ENCODE assay signal across 12 mouse cellular contexts in the genomic region with DNA sequence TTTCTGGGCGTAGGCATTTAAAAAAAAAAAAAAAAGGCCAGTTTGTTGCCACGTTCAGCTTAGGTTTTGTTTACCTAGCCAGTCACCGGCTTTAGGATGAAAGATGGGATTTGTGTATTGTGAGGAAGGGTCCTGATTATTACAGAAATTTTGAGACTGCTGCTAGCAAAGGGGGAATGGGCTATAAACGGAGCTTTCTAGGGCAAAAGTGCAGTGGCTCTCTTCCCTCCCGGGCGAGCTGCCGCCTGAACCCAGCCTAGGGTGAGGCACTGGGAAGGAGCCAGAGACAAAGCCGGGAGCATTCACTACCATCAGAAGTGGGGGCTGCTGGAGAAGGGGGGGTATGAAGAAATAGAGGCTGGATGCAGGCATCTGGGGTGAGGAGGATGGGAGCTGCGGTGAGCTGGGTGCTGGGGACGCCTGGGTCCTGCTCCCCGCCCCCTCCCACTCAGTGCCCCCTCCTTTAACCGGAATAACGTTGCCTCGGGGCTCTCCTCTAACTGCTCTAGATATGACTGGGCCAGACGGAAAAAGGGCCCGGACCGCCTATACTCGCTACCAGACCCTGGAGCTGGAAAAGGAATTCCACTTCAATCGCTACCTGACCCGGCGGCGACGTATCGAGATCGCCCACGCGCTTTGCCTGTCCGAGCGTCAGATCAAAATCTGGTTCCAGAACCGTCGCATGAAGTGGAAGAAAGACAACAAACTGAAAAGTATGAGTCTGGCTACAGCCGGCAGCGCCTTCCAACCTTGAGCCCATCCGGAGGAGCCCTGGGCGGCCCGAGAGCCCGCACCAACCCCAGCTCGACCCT. TPM values are rescaled to one million over a fixed set of nuclear protein-coding genes. Genes with fewer than 3 reads are reported as not detected.
DNase-seq lines count a peak whose midpoint lies in the region; ATAC-seq and TF ChIP-seq lines count a peak whose summit lies in the region.
"Had no signal": no experiment of that assay in that cellular context is flagged by ENCODE, and none has a peak within 500 bp of the region (broad histone marks: within the 10 kb centered on the region; RNA-seq: fewer than 3 reads in every experiment).

No protein-coding gene starts in this region.

- no peaks in the 10 kb centered on the region for H3K36me3 ChIP-seq in liver, embryonic 15.5 days (replicated peaks)

- peaks cover 5% of the 10 kb centered on the region; the same call in 1 of the 2 replicates for H3K4me1 ChIP-seq in brown adipose tissue, adult 24 weeks (ENCODE audit: control insufficient read depth, insufficient read depth, insufficient read length, low read length)
- H3K4me1 ChIP-seq in liver, embryonic 15.5 days (replicated peaks), result no peaks in the 10 kb centered on the region

- H3K27ac ChIP-seq in gastrocnemius, adult 2 months, result peak overlapping the region; percentile 74
- H3K27ac ChIP-seq in brown adipose tissue, adult 24 weeks (replicated peaks; ENCODE audit: low read depth, low read length), result peak overlapping the region; percentile 75
- H3K27ac ChIP-seq in liver, embryonic 15.5 days (replicated peaks), result no peak overlapping the region

- no peak for DNase-seq in gastrocnemius, adult 2 months
- no peak for DNase-seq in gastrocnemius, adult 18-20 months (ENCODE audit: low spot score)
- DNase-seq in kidney, adult 8-10 months, result peak; percentile 20 to 32
- no peak for DNase-seq in layer of hippocampus, adult 8-10 months (ENCODE audit: low spot score in 2 of 2)
- DNase-seq in yolk sac, embryonic 10.5 days (ENCODE audit: low spot score), result no peak
- DNase-seq: cerebellum, adult 18-20 months had no signal

- peak overlapping the region; percentile 19 for H3K4me2 ChIP-seq in liver, embryonic 15.5 days

- whole genome bisulfite sequencing in liver, embryonic 15.5 days (ENCODE audit: insufficient replicate concordance), result 4% methylated on average over 38 of the region's 38 CpGs

- intact Hi-C loops in gastrocnemius, adult 2 months (cut with DNase I), result loop anchor here (5.0 kb wide), 2 partner anchors 103 to 233 kb away; no protein-coding TSS in a partner anchor

- no peaks in the 10 kb centered on the region for H3K9me3 ChIP-seq in liver, embryonic 15.5 days (replicated peaks)

- peak overlapping the region; percentile 64 for H3K4me3 ChIP-seq in gastrocnemius, adult 2 months
- peak overlapping the region; percentile 64 for H3K4me3 ChIP-seq in brown adipose tissue, adult 24 weeks (ENCODE audit: insufficient read depth, low read depth, low read length)
- H3K4me3 ChIP-seq in liver, embryonic 15.5 days (replicated peaks), result peak overlapping the region; percentile 24; the same call in 1 of the 2 replicates

- no peak for ATAC-seq in liver, embryonic 15.5 days (ENCODE audit: insufficient read depth)
- no peak for ATAC-seq in megakaryocyte-erythroid progenitor cell, adult 5-6 weeks (replicated peaks; ENCODE audit: low FRiP score, low TSS enrichment, poor library complexity, severe bottlenecking)
- ATAC-seq: inflammation-experienced regulatory T-cells, adult 6 months had no signal

- no peak for TF ChIP-seq CTCF in gastrocnemius, adult 2 months (IDR thresholded peaks at IDR 0.05)

- no peak overlapping the region for H3K9ac ChIP-seq in liver, embryonic 15.5 days

- H3K27me3 ChIP-seq in liver, embryonic 15.5 days, result peaks cover 100% of the 10 kb centered on the region

RNA-seq across cellular contexts. Expression of a gene that starts 1.5 kb away (rescaled TPM):
- under 1 TPM; 0.26 to 0.28 TPM for total RNA-seq in gastrocnemius, adult 2 months (2021)
- under 1 TPM; 0.09 to 0.14 TPM for total RNA-seq in gastrocnemius, adult 18-20 months (2021)
- 1.1 and 1.2 TPM in 2 replicates for polyA plus RNA-seq in brown adipose tissue, adult 24 weeks (2012; ENCODE audit: insufficient read depth, insufficient read length, missing spikeins)
- 0.30 and 0.37 TPM in 2 replicates for polyA plus RNA-seq in liver, embryonic 15.5 days (2015; fragmentation: Nextera tagmentation; extraction: Ambion mirVana)
- total RNA-seq in layer of hippocampus, adult 8-10 months (2022), result not detected
- not detected in 2 replicates for total RNA-seq in megakaryocyte-erythroid progenitor cell, adult 5-6 weeks (2014; fragmentation: Nextera tagmentation)
- not detected in 2 replicates for total RNA-seq in megakaryocyte-erythroid progenitor cell, adult 5-6 weeks (2017)
- polyA plus RNA-seq: C2C12; forebrain, embryonic 11.5 days; inflammation-experienced regulatory T-cells, adult 6 months had no signal

RNA-seq across cellular contexts. Expression of a gene that starts 12.3 kb away (rescaled TPM):
- total RNA-seq in gastrocnemius, adult 2 months (2021), result under 1 TPM; 0.56 to 0.64 TPM
- total RNA-seq in gastrocnemius, adult 18-20 months (2021), result under 1 TPM; 0.38 to 0.39 TPM
- 0.91 and 1.9 TPM in 2 replicates for polyA plus RNA-seq in brown adipose tissue, adult 24 weeks (2012; ENCODE audit: insufficient read depth, insufficient read length, missing spikeins)
- polyA plus RNA-seq in liver, embryonic 15.5 days (2015; fragmentation: Nextera tagmentation; extraction: Ambion mirVana), result 0.06 TPM in 1 of 2 replicates, not detected in the other
- total RNA-seq in layer of hippocampus, adult 8-10 months (2022), result not detected
- not detected in 2 replicates for total RNA-seq in megakaryocyte-erythroid progenitor cell, adult 5-6 weeks (2014; fragmentation: Nextera tagmentation)
- 0.72 TPM in 1 of 2 replicates, not detected in the other for total RNA-seq in megakaryocyte-erythroid progenitor cell, adult 5-6 weeks (2017)
- polyA plus RNA-seq: forebrain, embryonic 11.5 days; inflammation-experienced regulatory T-cells, adult 6 months had no signal

RNA-seq across cellular contexts. Expression of a gene that starts 13.5 kb away (rescaled TPM):
- total RNA-seq in gastrocnemius, adult 2 months (2021), result under 1 TPM; 0.31 to 0.38 TPM
- total RNA-seq in gastrocnemius, adult 18-20 months (2021), result under 1 TPM; 0.16 to 0.31 TPM
- polyA plus RNA-seq in brown adipose tissue, adult 24 weeks (2012; ENCODE audit: insufficient read depth, insufficient read length, missing spikeins), result 6.0 and 6.4 TPM in 2 replicates
- 0.10 TPM in 2 replicates for polyA plus RNA-seq in liver, embryonic 15.5 days (2015; fragmentation: Nextera tagmentation; extraction: Ambion mirVana)
- total RNA-seq in layer of hippocampus, adult 8-10 months (2022), result under 1 TPM in 1 of 4 experiments, not detected in 3; 0.13 TPM
- total RNA-seq in megakaryocyte-erythroid progenitor cell, adult 5-6 weeks (2014; fragmentation: Nextera tagmentation), result 0.12 and 0.66 TPM in 2 replicates
- 0.70 and 1.9 TPM in 2 replicates for total RNA-seq in megakaryocyte-erythroid progenitor cell, adult 5-6 weeks (2017)
- polyA plus RNA-seq: forebrain, embryonic 11.5 days had no signal

RNA-seq across cellular contexts. Expression of a gene that starts 18.2 kb away (rescaled TPM):
- under 1 TPM; 0.47 to 0.56 TPM for total RNA-seq in gastrocnemius, adult 2 months (2021)
- total RNA-seq in gastrocnemius, adult 18-20 months (2021), result under 1 TPM; 0.41 to 0.81 TPM
- polyA plus RNA-seq in brown adipose tissue, adult 24 weeks (2012; ENCODE audit: insufficient read depth, insufficient read length, missing spikeins), result 2.1 and 2.6 TPM in 2 replicates
- polyA plus RNA-seq in liver, embryonic 15.5 days (2015; fragmentation: Nextera tagmentation; extraction: Ambion mirVana), result 0.15 and 0.24 TPM in 2 replicates
- not detected for total RNA-seq in layer of hippocampus, adult 8-10 months (2022)
- total RNA-seq in megakaryocyte-erythroid progenitor cell, adult 5-6 weeks (2014; fragmentation: Nextera tagmentation), result not detected in 2 replicates
- total RNA-seq in megakaryocyte-erythroid progenitor cell, adult 5-6 weeks (2017), result not detected in 2 replicates
- polyA plus RNA-seq: forebrain, embryonic 11.5 days; inflammation-experienced regulatory T-cells, adult 6 months had no signal

RNA-seq across cellular contexts. Expression of a gene that starts 18.5 kb away (rescaled TPM):
- under 1 TPM; 0.22 to 0.51 TPM for total RNA-seq in gastrocnemius, adult 2 months (2021)
- total RNA-seq in gastrocnemius, adult 18-20 months (2021), result under 1 TPM; 0.21 to 0.39 TPM
- 1.7 and 2.0 TPM in 2 replicates for polyA plus RNA-seq in brown adipose tissue, adult 24 weeks (2012; ENCODE audit: insufficient read depth, insufficient read length, missing spikeins)
- 0.05 and 0.26 TPM in 2 replicates for polyA plus RNA-seq in liver, embryonic 15.5 days (2015; fragmentation: Nextera tagmentation; extraction: Ambion mirVana)
- total RNA-seq in layer of hippocampus, adult 8-10 months (2022), result not detected
- total RNA-seq in megakaryocyte-erythroid progenitor cell, adult 5-6 weeks (2014; fragmentation: Nextera tagmentation), result 0.28 and 0.79 TPM in 2 replicates
- total RNA-seq in megakaryocyte-erythroid progenitor cell, adult 5-6 weeks (2017), result not detected in 2 replicates
- polyA plus RNA-seq: C2C12; forebrain, embryonic 11.5 days had no signal

Comparison
In these comparisons a context has a peak if more than half of its experiments do, and no peak if none do; other contexts are left out.
1. DNase-seq: peak in kidney, adult 8-10 months (2 of 2); none in gastrocnemius, adult 2 months (single experiment), gastrocnemius, adult 18-20 months (single experiment), layer of hippocampus, adult 8-10 months (0 of 2) and yolk sac, embryonic 10.5 days (single experiment).
2. Peak in every context shown above with its lines, with median percentiles within 50 percentile points of each other: H3K4me3 ChIP-seq.